Mouse (Mus musculus): Measurements from ENCODE around the gene AC161166.1. TPM values are rescaled to one million over a fixed set of nuclear protein-coding genes. Genes with fewer than 3 reads are reported as not detected.
A peak's percentile ranks its signal among the peaks of the same experiment; 100 is the strongest.

Gene AC161166.1
- total and polyA plus RNA-seq, 3 experiments, result 0.08 TPM; not detected in 2

DNA sequence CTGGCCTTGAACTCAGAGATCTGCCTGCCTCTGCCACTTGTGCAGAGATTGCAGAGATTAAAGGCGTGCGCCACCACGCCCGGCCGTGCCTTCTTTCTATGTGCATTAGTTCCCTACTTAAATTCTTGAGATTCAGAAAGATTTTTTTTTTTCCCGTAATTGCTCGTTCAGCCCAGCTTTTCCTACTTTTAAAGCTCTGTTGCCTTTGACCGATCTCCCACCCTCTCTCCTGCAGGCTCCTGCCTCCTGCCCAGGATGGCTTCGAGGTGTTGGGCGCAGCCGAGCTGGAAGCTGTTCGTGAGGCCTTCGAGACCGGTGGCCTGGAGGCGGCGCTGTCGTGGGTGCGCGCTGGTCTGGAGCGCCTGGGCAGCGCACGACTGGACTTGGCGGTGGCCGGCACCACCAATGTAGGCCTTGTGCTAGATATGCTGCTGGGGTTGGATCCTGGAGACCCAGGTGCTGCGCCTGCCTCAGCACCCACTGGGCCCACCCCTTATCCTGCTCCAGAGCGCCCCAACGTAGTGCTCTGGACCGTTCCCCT, 20.8 kb upstream of the AC161166.1 start:
- in situ Hi-C loops (cut with MboI; ENCODE audit: low pct_ligation_motif_present, low pct_unique_long_range_greater_than_20kb, low sequenced_read_pairs), result loop anchor here (5.0 to 10.0 kb wide), 3 partner anchors 34 to 112 kb away; no protein-coding TSS in a partner anchor
- peaks cover 5 to 48% of the 10 kb centered on the region in 2 experiments for H3K4me1 ChIP-seq (ENCODE audit: control insufficient read depth in 1 of 2, insufficient read depth in 2 of 2)
- no peak overlapping the region for H3K4me3 ChIP-seq (replicated peaks in 1 of 3; ENCODE audit: low read depth in 2 of 3, low read length in 2 of 3, poor library complexity in 1 of 3)
- H3K27ac ChIP-seq (ENCODE audit: insufficient read depth, low read depth), result no peak overlapping the region
- H3K36me3 ChIP-seq (replicated peaks in 1 of 2; ENCODE audit: control insufficient read depth in 1 of 2, insufficient read depth in 1 of 2, low read length in 1 of 2), result peaks cover 20 to 37% of the 10 kb centered on the region in 2 experiments
- no peak for DNase-seq (ENCODE audit: extremely low read depth)
- no peak overlapping the region for H3K4me2 ChIP-seq (ENCODE audit: insufficient read depth, low read depth, poor library complexity, severe bottlenecking)
- no peaks in the 10 kb centered on the region for H3K27me3 ChIP-seq (replicated peaks)
- no peaks in the 10 kb centered on the region for H3K9me3 ChIP-seq (replicated peaks; ENCODE audit: low read length)
- dilution Hi-C loops (cut with MboI; ENCODE audit: extremely low pct_ligation_motif_present, extremely low pct_unique_long_range_greater_than_20kb, low sequenced_read_pairs), result no loop called here
- TF ChIP-seq HCFC1 (IDR thresholded peaks at IDR 0.05; ENCODE audit: low read depth, low read length) (no peak), ZNF384 (IDR thresholded peaks at IDR 0.05; ENCODE audit: low read depth, low read length) (0 out of 2 replicates have a peak, but pooled peaks have one; percentile 3)
- no peak overlapping the region for H3K9ac ChIP-seq (ENCODE audit: insufficient read depth, low read depth)
- H3K79me2 ChIP-seq (replicated peaks; ENCODE audit: control insufficient read depth, extremely low read depth, insufficient read depth, poor library complexity, severe bottlenecking), result peaks cover 4% of the 10 kb centered on the region; the same call in 1 of the 2 replicates

DNA sequence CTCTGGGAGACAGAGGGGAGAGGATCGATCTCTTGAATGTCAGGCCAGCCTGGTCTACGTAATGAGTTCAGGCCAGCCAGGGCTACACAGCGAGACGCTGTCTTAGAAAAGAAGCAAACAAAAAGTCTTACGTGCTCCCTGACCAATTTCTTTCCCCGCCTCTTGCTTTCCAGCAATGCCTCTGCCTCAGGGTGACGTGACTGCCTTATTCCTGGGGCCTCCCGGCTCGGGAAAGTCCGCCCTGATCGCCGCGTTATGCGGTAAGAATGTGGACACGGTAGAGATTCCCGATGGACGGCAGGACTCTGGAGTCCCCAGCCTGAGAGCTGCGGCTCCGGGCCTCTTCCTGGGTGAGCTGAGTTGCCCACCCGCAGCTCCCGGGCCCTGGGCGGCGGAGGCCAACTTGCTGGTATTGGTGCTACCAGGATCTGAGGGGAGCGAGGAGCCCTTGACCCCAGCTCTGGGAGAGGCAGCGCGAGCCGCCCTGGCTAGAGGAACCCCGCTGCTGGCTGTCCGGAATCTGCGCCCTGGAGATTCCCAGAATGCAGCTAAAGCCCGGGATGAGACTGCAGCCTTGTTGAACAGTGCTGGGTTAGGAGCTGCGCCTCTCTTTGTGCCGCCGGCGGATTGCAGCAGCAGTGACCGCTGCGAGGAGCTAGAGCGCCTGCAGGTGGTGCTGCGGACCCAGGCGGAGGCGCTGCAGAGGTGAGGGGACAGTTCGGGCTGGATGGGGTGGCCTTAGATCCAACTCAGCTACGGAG, 19.1 kb upstream of the AC161166.1 start:
- peak overlapping the region; percentile 84 for H3K4me2 ChIP-seq (ENCODE audit: insufficient read depth, low read depth, poor library complexity, severe bottlenecking)
- in situ Hi-C loops (cut with MboI; ENCODE audit: low pct_ligation_motif_present, low pct_unique_long_range_greater_than_20kb, low sequenced_read_pairs), result loop anchor here (5.0 to 10.0 kb wide), 3 partner anchors 36 to 113 kb away; no protein-coding TSS in a partner anchor
- H3K9ac ChIP-seq (ENCODE audit: insufficient read depth, low read depth), result peak overlapping the region; percentile 92
- peak overlapping the region; percentile 59 for H3K27ac ChIP-seq (ENCODE audit: insufficient read depth, low read depth)
- no peaks in the 10 kb centered on the region for H3K27me3 ChIP-seq (replicated peaks)
- H3K36me3 ChIP-seq (replicated peaks in 1 of 2; ENCODE audit: control insufficient read depth in 1 of 2, insufficient read depth in 1 of 2, low read length in 1 of 2), result peaks cover 20 to 35% of the 10 kb centered on the region in 2 experiments
- dilution Hi-C loops (cut with MboI; ENCODE audit: extremely low pct_ligation_motif_present, extremely low pct_unique_long_range_greater_than_20kb, low sequenced_read_pairs), result no loop called here
- H3K4me1 ChIP-seq (ENCODE audit: control insufficient read depth in 1 of 2, insufficient read depth in 2 of 2), result peaks cover 5 to 51% of the 10 kb centered on the region in 2 experiments
- peaks cover 4% of the 10 kb centered on the region; the same call in 1 of the 2 replicates for H3K79me2 ChIP-seq (replicated peaks; ENCODE audit: control insufficient read depth, extremely low read depth, insufficient read depth, poor library complexity, severe bottlenecking)
- peak overlapping the region; percentile 64 to 96 (median 75) for H3K4me3 ChIP-seq (replicated peaks in 1 of 3; ENCODE audit: low read depth in 2 of 3, low read length in 2 of 3, poor library complexity in 1 of 3)
- DNase-seq (ENCODE audit: extremely low read depth), result peak; percentile 72
- no peaks in the 10 kb centered on the region for H3K9me3 ChIP-seq (replicated peaks; ENCODE audit: low read length)
- TF ChIP-seq JUND (conservative IDR thresholded peaks at IDR 0.05; ENCODE audit: low read depth, low read length) (no peak), TBP (conservative IDR thresholded peaks at IDR 0.05; ENCODE audit: low read depth, low read length) (no peak), NELFE (IDR thresholded peaks at IDR 0.05; ENCODE audit: low read depth, low read length) (0 out of 2 replicates have a peak, but pooled peaks have one; percentile 33), ETS1 (conservative IDR thresholded peaks at IDR 0.05; ENCODE audit: low read depth, low read length) (no peak), PAX5 (IDR thresholded peaks at IDR 0.05; ENCODE audit: low read length) (no peak), SMC3 (IDR thresholded peaks at IDR 0.05; ENCODE audit: low read depth, low read length) (peak; percentile 89), TCF12 (IDR thresholded peaks at IDR 0.05; ENCODE audit: low read depth, low read length) (no peak; the same call in 1 of the 2 replicates), MAZ (IDR thresholded peaks at IDR 0.05; ENCODE audit: low read depth, low read length) (no peak), RAD21 (IDR thresholded peaks at IDR 0.05; ENCODE audit: low read depth, low read length) (peak; percentile 85), MEF2A (IDR thresholded peaks at IDR 0.05; ENCODE audit: borderline replicate concordance, low read depth, low read length) (no peak; the same call in 1 of the 2 replicates), USF2 (conservative IDR thresholded peaks at IDR 0.05; ENCODE audit: low read depth, low read length) (no peak), CHD2 (IDR thresholded peaks at IDR 0.05; ENCODE audit: low read length) (no peak), ZKSCAN1 (IDR thresholded peaks at IDR 0.05; ENCODE audit: borderline replicate concordance, low read depth, low read length) (no peak), IRF4 (IDR thresholded peaks at IDR 0.05; ENCODE audit: low read depth, low read length) (no peak), ELF1 (IDR thresholded peaks at IDR 0.05; ENCODE audit: low read depth, low read length) (no peak; the same call in 1 of the 2 replicates), MAX (IDR thresholded peaks at IDR 0.05; ENCODE audit: low read length) (no peak), SIN3A (IDR thresholded peaks at IDR 0.05; ENCODE audit: low read length) (peak; percentile 45; the same call in 1 of the 2 replicates), ZC3H11A (IDR thresholded peaks at IDR 0.05; ENCODE audit: low read depth, low read length) (peak; percentile 7; the same call in 1 of the 2 replicates), RCOR1 (conservative IDR thresholded peaks at IDR 0.05; ENCODE audit: low read depth, low read length) (no peak), CHD1 (IDR thresholded peaks at IDR 0.05; ENCODE audit: low read depth, low read length) (no peak), MAFK (IDR thresholded peaks at IDR 0.05; ENCODE audit: insufficient replicate concordance, low read length) (no peak), POLR2A (IDR thresholded peaks at IDR 0.05; ENCODE audit: low read depth, low read length) (peak; percentile 38; the same call in 1 of the 2 replicates), CTCF (conservative IDR thresholded peaks at IDR 0.05 in 1 of 2, IDR thresholded peaks at IDR 0.05 in 1 of 2; ENCODE audit: low read depth in 2 of 2, low read length in 2 of 2) (peak in 1 of 2 experiments; percentile 97; a peak in 2 of 4 replicates), UBTF (IDR thresholded peaks at IDR 0.05; ENCODE audit: low read depth, low read length) (0 out of 2 replicates have a peak, but pooled peaks have one; percentile 46), KAT2A (IDR thresholded peaks at IDR 0.05; ENCODE audit: insufficient replicate concordance, low read length) (no peak), USF1 (IDR thresholded peaks at IDR 0.05; ENCODE audit: low read depth, low read length) (no peak), GABPA (IDR thresholded peaks at IDR 0.05; ENCODE audit: insufficient replicate concordance, low read depth, low read length) (no peak), ZMIZ1 (IDR thresholded peaks at IDR 0.05; ENCODE audit: low read depth, low read length) (no peak)
